Mouse (Mus musculus) 3134 (cell line): ENCODE measurements at regions not wholly inside any gene's neighbourhood (a gene's known extent, or its start where the extent isn't known, plus 50 kb on each side); places are given as distances from the start of the nearest gene placed in this dataset.
A peak's percentile ranks its signal among the peaks of the same experiment; 100 is the strongest.

Source experiments
- DNase-seq: peaks from one replicate; pipeline ENCODE4 v3.0.0-alpha.2; 2011; ENCODE audit warnings: low spot score; ENCODE audit not compliant: insufficient read length; ENCODE audit errors: extremely low read depth

DNA sequence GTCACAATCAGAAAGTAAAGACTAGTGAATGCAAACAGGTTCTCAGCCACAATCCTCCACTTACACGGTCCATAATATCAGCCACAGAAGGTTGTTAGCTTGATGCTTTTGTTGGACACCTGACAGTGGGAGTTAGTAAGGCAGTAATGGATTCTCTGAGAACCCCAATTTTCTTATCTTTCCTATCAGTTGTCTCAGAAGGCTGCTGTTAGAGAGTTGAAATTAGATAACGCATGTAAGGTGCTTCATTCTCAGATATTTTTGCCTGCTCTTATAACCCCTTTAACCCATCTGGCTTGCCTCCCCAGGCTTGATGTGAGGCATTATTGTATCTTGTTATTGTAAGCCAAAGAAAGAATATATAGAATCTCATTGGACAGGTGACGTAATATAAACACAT, 63.0 kb upstream of the Ube2e3 start:
- DNase-seq = no peak

DNA sequence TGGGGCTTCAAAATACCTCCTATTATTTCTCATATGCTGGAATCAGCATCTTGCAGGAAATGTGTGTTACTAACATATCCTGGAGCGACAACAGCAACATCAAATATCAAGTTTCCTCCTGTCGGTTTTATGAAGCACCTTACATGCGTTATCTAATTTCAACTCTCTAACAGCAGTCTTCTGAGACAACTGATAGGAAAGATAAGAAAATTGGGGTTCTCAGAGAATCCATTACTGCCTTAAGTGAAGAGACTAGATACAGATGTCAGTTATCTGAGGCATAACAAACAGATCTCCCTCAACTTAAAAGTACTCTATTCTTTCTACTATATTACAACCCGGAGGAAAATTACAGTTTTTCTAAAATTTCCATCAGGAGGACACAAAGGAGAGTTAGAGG, 64.4 kb upstream of the Ube2e3 start:
- no peak for DNase-seq

DNA sequence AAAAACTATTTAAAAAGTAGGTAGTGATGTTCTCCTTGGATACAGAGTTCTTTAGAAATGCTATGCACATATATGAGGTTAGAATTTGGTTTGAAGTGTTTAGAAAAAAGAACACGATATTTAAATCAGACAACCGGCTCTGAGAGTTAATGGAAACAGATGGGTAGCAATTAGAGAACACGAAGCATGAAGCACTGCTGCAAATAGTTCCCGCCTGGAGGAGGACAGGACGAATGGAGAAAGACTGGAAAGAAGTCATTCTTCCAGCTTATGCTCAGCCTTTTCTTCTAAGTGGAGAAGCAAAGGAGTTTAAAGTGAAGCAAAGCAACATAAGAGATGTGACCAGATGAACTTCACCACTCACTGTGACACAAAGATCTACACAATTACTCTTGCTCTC, 72.5 kb upstream of the Ube2e3 start:
- DNase-seq = no peak

DNA sequence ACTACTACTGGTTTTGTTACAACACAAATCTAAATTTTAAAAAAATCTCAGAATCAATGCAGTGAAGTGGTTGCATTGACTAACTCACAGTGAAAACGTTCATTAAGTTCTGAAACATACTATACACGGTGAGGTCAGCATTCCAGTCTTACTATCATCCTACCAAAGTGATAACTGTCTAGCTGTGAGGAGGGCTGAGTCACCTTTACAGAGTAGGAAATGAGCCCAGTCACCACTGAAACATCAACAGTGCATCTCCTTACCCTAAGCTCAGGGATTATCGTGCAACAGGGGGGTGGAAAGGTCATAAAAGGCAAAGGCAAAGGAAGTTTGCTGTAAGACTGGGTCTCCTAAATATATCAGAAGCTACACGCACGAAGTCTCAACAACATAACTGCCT, 73.2 kb upstream of the Ube2e3 start:
- DNase-seq = no peak

DNA sequence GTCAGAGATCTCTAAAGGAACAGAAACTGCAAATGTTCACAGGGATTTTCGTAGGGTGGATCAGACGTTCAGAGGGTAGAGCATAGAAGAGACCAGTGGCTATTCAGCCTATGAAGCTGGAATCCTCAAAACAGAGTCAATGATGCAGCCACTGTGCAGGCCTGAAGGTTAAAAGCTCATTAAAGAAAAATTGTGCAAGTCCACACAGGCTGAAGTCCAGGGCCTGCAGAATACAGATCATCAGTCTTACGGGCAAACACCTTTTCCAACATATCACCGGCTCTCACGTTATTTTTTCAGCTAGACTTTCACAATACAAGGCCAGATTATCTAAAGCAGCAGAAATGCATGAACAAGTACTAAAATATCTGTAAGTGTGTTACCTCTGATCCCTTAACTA, 78.8 kb upstream of the Ube2e3 start:
- DNase-seq = no peak

DNA sequence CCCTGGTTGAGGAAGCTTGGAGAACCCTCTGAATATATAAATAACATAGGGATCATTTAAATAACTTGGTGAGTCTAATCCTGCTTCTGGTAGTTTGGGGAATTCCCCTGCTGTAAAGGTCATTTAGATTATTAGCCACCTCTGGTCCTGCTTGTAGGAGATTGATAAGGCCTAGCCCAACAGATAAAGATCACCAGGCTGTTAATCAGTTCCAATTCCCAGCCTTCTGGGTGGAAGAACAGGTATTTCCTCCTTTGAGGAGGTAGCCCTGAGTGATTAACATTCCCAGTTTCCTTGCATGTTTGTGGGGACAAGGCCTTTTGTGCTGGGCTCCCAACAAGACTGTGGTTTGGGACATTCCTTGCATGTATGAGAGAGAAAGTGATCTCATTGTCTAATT, 79.7 kb upstream of the Ube2e3 start:
- DNase-seq = no peak

DNA sequence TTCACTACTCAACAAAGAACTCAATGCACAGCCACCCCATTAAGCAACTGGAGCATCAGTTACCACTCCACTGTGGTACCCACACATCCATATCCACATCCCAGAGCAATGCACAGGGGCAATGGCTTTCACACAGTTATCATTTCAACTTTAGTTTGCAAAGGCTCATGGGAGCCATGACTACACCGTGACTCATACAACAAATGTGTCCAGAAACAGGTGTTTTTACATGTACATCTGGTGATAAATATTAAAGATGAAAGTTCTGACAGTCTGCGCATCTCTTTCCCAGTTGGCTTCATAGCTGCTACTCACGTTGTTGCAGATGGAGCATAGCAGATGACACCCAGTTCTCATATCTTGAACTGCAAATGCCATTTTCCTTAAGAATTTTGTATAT, 88.0 kb upstream of the Ube2e3 start:
- no peak for DNase-seq

DNA sequence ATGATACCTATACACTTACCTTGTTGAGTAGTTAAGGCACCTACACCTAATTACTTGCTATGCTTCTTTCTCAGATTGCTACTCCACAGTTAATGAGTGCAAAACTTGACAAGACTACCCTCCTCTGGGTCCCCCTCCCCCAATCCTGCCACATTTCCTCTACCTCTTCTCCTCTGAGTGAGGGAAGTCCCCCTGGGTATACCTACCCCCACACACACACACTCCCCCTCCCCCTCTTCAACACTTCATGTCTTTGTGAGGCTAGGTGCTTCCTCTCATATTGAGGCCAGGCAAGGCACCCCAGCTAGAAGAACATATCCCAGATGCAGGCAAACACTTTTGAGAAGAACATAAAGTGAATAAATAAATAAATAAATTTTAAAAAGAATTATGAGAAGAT, 90.3 kb upstream of the Ube2e3 start:
- no peak for DNase-seq

DNA sequence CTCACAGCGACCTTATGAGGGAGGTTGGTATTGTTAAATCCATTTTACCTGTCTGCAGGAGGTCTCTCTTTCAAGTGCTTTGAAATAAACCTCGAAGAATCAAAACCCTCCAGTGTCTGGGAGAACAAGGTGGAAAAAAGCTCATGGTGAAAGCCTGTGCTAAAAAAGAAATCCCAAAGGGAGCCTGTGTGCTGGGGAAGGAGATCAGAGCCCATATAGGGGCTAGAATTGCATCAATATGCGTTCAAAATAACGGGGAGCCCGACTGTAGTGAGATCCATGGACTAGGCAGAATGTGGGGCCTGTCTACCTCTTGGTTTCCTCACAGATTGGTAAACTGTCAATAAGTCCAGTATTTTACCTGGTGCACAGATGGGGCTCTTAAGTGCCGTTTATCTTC, 113.6 kb upstream of the Ube2e3 start:
- no peak for DNase-seq

DNA sequence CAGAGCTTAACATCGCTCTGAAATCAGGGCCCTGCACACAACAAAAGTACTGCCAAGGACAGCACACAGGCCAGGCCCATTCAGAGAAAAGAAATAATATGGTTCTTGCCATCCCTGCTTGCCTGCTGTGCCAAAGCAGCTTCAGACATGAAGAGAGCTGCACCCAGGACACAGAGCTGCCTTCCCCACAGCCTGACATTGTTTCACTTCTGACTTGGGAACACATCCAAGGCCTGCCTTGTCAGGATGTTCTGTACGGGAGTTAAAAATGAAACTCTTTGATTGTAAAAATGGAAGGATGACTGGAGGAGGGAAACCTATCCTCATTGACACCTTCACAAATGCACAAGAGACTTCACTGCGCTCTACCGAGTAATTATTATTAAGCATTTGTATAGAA, 114.0 kb upstream of the Ube2e3 start:
- peak; percentile 3 for DNase-seq

DNA sequence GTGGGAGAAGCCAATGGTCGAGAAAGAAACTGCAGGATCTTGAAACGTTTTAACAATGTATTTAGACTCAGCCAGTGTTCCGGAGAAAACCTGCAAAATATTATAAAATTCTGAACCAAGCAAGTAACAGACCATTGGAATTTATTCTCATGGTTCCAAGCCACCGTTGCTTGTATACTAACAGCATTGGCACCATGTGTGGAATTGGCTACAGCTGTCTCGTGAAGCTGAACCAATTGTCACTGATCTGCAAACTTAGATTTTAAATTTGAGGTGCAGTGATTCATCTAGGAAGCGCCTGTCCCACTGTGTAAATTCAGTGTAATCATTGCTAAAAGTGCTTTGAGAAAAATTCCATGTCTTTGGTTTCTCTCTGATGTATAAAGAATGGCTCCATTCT, 137.8 kb upstream of the Ube2e3 start:
- no peak for DNase-seq

DNA sequence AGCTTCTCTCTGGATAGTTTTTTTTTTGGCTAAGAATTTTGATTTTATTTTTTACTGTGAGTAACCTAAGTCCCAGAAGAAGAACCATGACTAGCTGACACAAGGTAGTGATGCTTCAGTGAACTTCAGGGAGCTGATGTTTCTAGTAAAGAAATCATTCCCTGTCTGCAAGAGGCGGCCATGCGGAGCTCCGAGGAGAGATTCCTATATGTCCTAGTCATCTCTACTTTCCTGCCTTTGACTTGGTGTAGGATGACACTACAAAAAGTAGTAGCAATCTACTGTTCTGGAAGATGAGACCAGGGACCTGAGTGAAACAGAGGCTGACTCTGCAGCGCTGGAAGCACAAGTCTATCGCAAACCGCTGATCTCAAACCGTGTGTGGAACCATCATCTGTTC, 141.9 kb upstream of the Ube2e3 start:
- DNase-seq = no peak

DNA sequence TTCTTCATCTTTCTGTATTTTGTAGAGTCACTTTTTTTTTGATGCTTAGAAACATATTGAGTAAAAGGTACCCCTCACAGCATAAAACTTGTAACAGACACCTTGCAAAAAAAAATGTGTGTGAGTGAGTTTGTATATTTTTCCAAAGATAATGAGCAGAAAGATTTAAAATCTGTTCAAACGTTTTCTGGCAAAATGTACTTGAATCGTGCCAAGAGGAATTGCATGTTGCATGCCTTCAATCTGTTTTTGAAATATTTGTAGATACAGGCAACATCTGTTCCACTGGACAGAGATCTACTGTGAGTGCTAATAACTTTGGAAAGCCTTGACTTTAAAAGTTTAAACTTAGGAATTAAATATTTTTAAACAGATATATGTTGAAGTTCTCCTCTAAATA, 143.5 kb upstream of the Ube2e3 start:
- DNase-seq = no peak

DNA sequence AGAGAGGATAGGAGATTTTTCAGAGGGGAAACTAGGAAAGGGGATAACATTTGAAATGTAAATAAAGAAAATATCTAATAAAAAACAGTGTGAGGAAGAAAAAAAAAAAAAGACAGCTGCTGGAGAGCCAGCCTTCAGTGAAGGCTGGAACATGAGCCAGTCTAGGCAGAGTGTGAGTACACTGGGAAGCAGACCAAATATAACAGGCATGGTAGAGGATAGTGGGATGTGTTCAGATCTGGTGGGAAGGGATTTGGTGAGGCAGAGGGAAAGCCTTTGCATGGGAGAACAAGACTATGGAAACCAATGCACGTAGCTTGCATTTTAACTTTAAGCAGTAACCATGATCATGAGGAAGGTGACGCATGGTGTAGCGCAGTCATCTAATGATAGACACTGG, 144.5 kb upstream of the Ube2e3 start:
- DNase-seq = no peak

DNA sequence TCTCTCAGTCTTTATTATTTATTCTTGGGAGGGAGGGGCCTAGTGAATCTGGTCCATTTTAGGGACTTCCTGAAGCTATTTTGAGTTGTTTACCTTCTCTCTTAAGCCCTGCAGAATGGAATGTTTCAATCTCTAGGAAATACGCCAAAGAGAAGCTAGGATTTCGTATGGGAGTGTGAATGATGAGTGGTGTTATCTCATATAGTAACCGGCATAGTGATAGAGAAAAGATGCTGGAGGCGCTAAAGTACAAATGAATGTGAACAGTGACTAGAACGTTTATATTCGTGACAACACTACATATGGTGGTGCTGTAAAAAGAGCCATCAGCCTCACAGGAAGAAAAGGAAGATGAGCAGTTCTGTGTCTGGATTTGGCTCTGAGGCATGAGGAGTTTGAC, 145.2 kb upstream of the Ube2e3 start:
- DNase-seq = no peak

DNA sequence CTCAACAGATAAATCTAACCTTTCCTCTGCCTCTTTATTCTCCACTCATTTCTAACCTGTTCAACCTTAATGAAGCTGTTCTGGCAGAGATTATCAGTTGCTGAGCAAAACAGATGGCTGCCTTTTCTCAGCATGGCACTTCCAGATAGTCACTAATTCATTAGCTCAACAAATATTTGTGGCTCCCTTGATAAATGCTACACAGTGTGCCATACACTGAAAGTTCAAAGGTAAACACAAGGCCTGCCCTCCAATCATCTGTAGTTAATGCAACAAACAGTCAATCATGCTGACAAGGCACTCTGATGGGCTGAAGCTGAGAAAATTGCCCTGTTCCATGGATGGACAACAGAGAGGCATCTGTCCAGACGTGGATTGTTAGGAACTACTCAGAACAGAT, 149.4 kb upstream of the Ube2e3 start:
- DNase-seq = no peak

DNA sequence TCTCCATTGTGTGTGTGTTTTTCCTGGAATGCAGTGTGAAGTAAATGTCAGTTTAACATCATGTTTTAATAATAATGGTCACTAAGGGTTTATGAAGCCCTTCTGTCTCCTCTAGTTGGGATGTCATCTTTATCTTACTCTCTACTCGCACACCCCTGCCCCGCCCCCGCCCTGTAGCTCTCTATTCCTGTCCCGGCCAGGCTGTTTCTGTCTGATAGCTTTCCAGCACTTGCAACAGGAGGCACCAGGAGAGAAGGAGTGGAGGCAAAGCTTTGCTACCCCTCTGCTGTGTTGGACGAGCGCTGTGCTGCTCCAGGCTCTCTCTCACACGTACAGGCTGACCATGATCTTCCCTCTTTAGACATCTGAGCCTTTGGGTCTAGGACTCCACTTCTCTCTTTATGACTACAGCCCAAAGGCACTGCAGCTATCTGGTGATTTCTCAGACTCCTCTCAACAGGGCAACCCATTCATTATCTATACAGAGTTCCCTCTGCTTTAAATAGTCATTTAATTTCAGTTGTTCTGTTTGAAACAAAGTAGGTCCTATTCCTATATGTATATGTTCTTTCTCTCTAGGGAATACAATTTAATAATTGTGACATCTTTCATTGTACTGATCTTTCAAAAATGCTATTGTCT, 151.6 kb upstream of the Ube2e3 start:
- DNase-seq = no peak

DNA sequence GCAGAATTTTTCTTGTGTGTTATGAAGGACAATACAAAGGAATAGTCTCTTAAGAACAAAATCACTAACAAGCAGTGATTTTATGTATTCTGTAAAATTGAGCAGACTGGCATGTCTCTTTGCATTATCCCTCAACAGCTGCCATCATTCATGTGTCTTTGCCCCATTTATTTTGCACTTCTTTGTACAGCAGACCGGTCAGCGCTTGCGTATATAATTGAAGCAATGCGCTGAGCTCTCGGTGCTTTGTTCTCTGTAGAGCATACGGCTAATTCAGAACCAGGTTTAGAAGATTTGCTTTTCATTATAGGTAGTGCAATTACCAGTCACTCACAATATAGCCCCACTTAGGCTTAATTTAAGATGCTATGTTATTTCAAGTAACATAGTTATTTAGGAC, 173.1 kb upstream of the Ube2e3 start:
- DNase-seq = no peak

DNA sequence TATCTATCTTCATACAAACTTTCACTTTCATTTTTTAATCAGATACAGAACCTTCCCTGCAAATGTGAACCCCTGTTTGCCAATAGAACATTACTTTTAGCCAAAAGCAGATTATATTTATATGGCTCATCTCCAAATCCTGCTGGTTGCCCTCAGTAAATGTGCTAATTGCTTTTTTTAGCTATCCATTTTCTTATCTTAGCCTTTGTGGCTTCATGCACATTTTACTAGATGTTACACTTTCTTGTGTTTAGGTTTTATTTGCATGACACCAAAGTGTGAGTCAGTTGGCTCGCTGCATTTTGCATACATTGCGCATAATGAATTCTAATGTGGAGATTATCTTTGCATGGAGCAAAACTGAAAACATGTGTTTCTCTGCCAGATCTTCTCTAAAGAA, 211.3 kb upstream of the Ube2e3 start:
- no peak for DNase-seq

DNA sequence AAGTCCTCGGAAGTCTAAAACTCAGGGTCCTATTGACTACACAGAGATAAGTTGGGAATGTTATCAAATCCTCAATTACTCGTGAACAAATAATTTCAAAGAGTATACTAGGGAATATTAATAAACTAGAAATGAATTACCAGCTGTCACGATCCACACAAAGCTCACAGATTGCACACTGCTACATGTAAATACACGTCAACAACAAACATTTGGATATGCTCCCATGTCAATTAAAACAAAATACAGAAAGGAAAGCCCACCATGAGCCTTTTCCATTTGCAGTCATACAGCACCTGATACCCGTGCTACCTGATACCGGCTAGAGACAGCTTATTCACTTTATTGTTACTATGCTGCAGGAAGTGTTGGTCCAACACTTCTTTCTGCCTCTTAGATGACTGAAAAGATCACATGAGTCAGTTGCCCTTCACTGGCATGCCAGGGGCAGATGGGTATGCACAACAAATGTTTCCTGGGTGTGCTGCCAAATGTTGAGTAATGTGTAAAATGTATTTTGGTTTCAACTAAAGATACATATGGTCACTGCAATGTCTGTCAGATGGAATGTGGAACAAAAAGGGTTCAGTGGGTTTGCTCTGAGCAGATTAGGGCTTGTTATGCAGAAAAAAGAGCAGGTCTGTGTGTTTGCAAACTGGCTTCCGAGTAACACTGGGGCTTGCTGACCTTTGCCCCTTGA, 212.6 kb upstream of the Ube2e3 start:
- DNase-seq = no peak

DNA sequence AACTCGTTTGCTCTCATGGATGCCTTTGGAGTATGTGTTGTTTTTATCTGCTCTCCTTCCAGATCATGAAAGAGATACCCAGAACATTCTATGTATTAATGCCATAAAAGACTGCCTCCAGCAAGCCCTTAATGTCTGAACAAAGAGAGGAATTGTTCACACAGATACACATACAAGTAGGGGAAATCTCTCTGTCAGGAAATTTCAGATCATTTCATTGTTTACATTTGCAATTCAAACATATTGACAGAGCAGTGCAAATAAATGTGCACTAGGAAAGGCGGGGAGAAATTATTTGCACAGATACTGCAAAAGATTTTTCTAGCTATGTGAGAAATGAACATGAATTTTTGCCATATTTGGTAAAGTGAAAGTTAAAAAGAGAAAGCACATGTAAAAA, 216.4 kb upstream of the Ube2e3 start:
- no peak for DNase-seq

DNA sequence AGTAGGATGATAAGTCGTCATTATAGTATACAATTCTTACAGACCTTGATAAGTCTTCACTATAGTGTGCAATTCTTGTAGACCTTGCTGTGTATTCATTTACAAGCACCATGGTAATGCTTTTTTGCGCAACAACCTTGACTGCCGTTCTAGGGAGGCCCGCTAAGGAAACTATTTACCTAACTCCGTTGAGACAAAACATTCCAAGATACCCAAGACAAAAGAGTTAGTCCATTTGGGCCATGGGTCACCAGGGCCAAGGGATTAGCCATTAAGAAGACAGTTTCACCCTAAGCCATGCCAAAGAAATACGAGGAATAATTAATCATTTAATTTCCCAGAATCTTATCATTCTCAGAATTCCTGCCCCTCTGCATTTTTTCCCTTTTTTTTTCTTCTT, 227.6 kb upstream of the Ube2e3 start:
- no peak for DNase-seq

DNA sequence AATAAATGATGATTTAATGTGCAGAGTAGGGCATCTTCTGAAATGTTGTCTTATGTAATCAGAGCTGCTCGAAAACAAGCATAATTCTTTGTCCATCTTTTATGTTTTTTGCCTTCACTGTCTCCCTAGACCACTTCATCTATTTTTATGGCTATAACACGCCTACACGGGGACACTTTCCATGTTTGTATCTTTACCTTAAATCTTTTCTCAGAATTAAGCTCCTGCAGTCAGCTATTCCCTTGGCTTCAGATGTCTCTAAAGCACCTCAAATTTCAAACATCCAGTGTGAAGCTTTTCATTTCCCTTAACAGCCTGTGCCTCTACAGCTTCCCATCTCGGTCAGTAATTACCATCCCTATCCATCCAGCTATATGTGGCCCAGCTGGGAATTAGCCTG, 242.7 kb upstream of the Ube2e3 start:
- DNase-seq = no peak
